Mouse (Mus musculus): ENCODE measurements around the gene Smu1. TPM values are rescaled to one million over a fixed set of nuclear protein-coding genes. Genes with fewer than 3 reads are reported as not detected.

The Smu1 gene
- 137 TPM for polyA plus RNA-seq (2017; shearing (Covaris generic))

GRCm38 (mm10) chr4:40757780-40758420, at the start of gene Smu1:
TSS of gene Smu1 (minus strand) at chr4:40757923.

GRCm38 (mm10) chr4:40722011-40722666, 35.6 kb downstream of the Smu1 start, which contains the start of gene Dnaja1:
TSS of gene Dnaja1 (plus strand) at chr4:40722150.

GRCm38 (mm10) chr4:40702797-40703709, 54.7 kb downstream of the Smu1 start, which contains the start of gene Aptx:
TSS of gene Aptx (minus strand) at chr4:40703194.

Other genes with a start within 250 kb of the Smu1 start
- gene Aptx, start 54.7 kb downstream of the Smu1 start, polyA plus RNA-seq (2017; shearing (Covaris generic)): 32.5 TPM
- 513 TPM for gene Dnaja1, start 35.8 kb downstream of the Smu1 start, polyA plus RNA-seq (2017; shearing (Covaris generic))
- gene B4galt1, start 96.1 kb upstream of the Smu1 start, polyA plus RNA-seq (2017; shearing (Covaris generic)): 25.4 TPM
- gene Spink4, start 162.1 kb upstream of the Smu1 start, polyA plus RNA-seq (2017; shearing (Covaris generic)): not detected
- 14.2 TPM for gene Bag1, start 190.4 kb upstream of the Smu1 start, polyA plus RNA-seq (2017; shearing (Covaris generic))
- gene Chmp5, start 190.5 kb upstream of the Smu1 start, polyA plus RNA-seq (2017; shearing (Covaris generic)): 106 TPM
- gene Nfx1, start 213.0 kb upstream of the Smu1 start, polyA plus RNA-seq (2017; shearing (Covaris generic)): 116 TPM